Comparison of ENCODE assay signal across 9 mouse cellular contexts in the genomic region with DNA sequence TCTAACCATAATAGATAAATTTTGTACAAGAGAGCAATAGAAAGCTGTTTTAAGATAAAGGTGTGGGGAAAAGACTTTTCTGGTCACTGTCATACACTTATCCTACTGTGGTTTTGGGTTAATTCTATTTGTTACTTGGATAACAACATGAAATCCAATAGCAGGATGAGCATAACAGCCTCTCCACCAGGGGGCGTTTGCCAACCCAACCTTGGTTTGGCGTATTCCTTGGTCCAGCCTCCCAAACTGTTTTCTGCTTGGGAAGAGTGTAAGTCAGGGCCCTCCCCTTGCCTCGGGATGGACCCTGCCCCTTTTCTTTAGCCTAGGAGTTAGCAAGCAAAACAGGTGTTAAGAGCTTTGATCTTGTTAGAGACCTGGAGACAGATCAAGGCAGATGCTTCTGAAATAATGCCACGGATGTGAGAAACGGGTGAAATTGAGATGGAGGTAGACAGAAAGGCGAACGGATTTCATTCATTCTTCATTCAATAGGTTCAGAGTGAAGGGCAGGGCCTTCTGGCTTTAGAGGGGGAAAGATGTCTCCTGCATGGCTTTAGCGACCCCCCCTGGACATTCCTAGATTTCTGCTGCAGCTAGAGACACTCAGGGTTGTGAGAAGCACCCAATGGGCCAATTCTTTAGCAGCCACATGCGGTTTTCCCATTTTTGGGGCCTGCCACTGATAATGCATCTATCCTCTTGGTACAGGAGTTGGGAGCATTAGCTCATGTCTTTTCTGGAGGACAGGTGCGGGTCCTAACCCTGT.
DNase-seq lines count a peak whose midpoint lies in the region; ATAC-seq and TF ChIP-seq lines count a peak whose summit lies in the region.
"Had no signal": no experiment of that assay in that cellular context is flagged by ENCODE, and none has a peak within 500 bp of the region (broad histone marks: within the 10 kb centered on the region; RNA-seq: fewer than 3 reads in every experiment).

No protein-coding gene starts in this region.

- no peaks in the 10 kb centered on the region for H3K9me3 ChIP-seq in midbrain, embryonic 10.5 days (replicated peaks)
- no peaks in the 10 kb centered on the region for H3K9me3 ChIP-seq in midbrain, embryonic 13.5 days
- H3K9me3 ChIP-seq in liver, embryonic 14.5 days (ENCODE audit: control insufficient read depth, low read length), result no peaks in the 10 kb centered on the region
- H3K9me3 ChIP-seq: stomach, embryonic 15.5 days had no signal

- no peak overlapping the region for H3K4me2 ChIP-seq in midbrain, embryonic 13.5 days (replicated peaks)
- H3K4me2 ChIP-seq in liver, embryonic 14.5 days (ENCODE audit: low read depth), result no peak overlapping the region
- H3K4me2 ChIP-seq: stomach, embryonic 15.5 days had no signal

- H3K27me3 ChIP-seq in midbrain, embryonic 10.5 days (ENCODE audit: low read depth, poor library complexity, severe bottlenecking), result peaks cover 28% of the 10 kb centered on the region
- H3K27me3 ChIP-seq in midbrain, embryonic 13.5 days, result peaks cover 3% of the 10 kb centered on the region; the same call in 1 of the 2 replicates
- no peaks in the 10 kb centered on the region; the same call in 1 of the 2 replicates for H3K27me3 ChIP-seq in liver, embryonic 14.5 days (ENCODE audit: control insufficient read depth, insufficient read depth, low read length)
- H3K27me3 ChIP-seq: stomach, embryonic 15.5 days had no signal

- WGBS in midbrain, embryonic 10.5 days, result 29% methylated on average over 10 of the region's 10 CpGs
- 40% methylated on average over 10 of the region's 10 CpGs for WGBS in midbrain, embryonic 13.5 days
- WGBS in liver, embryonic 14.5 days (ENCODE audit: insufficient replicate concordance), result 18% methylated on average over 10 of the region's 10 CpGs

- no peak for TF ChIP-seq EP300 in liver, embryonic 14.5 days (IDR thresholded peaks at IDR 0.05; ENCODE audit: low read depth)

- H3K4me3 ChIP-seq in midbrain, embryonic 10.5 days, result no peak overlapping the region
- no peak overlapping the region for H3K4me3 ChIP-seq in midbrain, embryonic 13.5 days (replicated peaks)
- no peak overlapping the region for H3K4me3 ChIP-seq in liver, embryonic 14.5 days (ENCODE audit: insufficient read depth in 1 of 2, low read depth in 2 of 2, low read length in 2 of 2)
- H3K4me3 ChIP-seq: stomach, embryonic 15.5 days had no signal

- H3K36me3 ChIP-seq in midbrain, embryonic 10.5 days, result no peaks in the 10 kb centered on the region
- H3K36me3 ChIP-seq in midbrain, embryonic 13.5 days, result no peaks in the 10 kb centered on the region
- no peaks in the 10 kb centered on the region for H3K36me3 ChIP-seq in liver, embryonic 14.5 days (replicated peaks; ENCODE audit: control insufficient read depth, insufficient read depth, low read depth)
- H3K36me3 ChIP-seq: stomach, embryonic 15.5 days had no signal

- peak; percentile 78 for TF ChIP-seq CTCF in liver, embryonic 14.5 days (IDR thresholded peaks at IDR 0.05; ENCODE audit: low read depth)

- no peak overlapping the region for H3K9ac ChIP-seq in midbrain, embryonic 13.5 days (replicated peaks)
- H3K9ac ChIP-seq in liver, embryonic 14.5 days (replicated peaks), result no peak overlapping the region
- H3K9ac ChIP-seq: stomach, embryonic 15.5 days had no signal

- peak; percentile 35 for DNase-seq in cerebellum, adult 11 months
- peak; percentile 69 for DNase-seq in midbrain, embryonic 10.5 days (ENCODE audit: low spot score)
- DNase-seq in c-Kit-negative CD71-positive TER-119-positive erythroid progenitor cells, embryonic 14.5 days (ENCODE audit: low read depth, low spot score), result peak; percentile 8
- DNase-seq in gastrocnemius, adult 18-20 months (ENCODE audit: low spot score), result peak; percentile 74
- peak in 1 of 3 experiments; percentile 9 for DNase-seq in liver, embryonic 14.5 days (ENCODE audit: low read depth in 3 of 3, low spot score in 3 of 3)
- DNase-seq in spleen, postnatal 4 days (ENCODE audit: low spot score in 2 of 2), result peak; percentile 16 to 72

- H3K27ac ChIP-seq in midbrain, embryonic 10.5 days (replicated peaks), result no peak overlapping the region
- H3K27ac ChIP-seq in midbrain, embryonic 13.5 days, result no peak overlapping the region
- H3K27ac ChIP-seq in liver, embryonic 14.5 days, result no peak overlapping the region
- H3K27ac ChIP-seq: stomach, embryonic 15.5 days had no signal

- no peak for ATAC-seq in cerebellum, adult (ENCODE audit: insufficient number of reproducible peaks, low FRiP score, low TSS enrichment)
- ATAC-seq in midbrain, embryonic 13.5 days, result no peak
- no peak for ATAC-seq in liver, embryonic 14.5 days (ENCODE audit: insufficient read depth)

- H3K4me1 ChIP-seq in midbrain, embryonic 10.5 days, result peaks cover 36% of the 10 kb centered on the region
- peaks cover 38% of the 10 kb centered on the region for H3K4me1 ChIP-seq in midbrain, embryonic 13.5 days (replicated peaks)
- H3K4me1 ChIP-seq in liver, embryonic 14.5 days (replicated peaks; ENCODE audit: control insufficient read depth in 2 of 2, insufficient read depth in 2 of 2, low read length in 1 of 2), result no peaks in the 10 kb centered on the region
